Mouse (Mus musculus) intestine, embryonic 14.5 days (tissue): ENCODE results near the gene Galr2. TPM values are rescaled to one million over a fixed set of nuclear protein-coding genes. Genes with fewer than 3 reads are reported as not detected.

Experiments
- ATAC-seq: fragments of 200-750 bp; cut with Nextera tagmentation; replicated peaks from 2 replicates; pipeline ENCODE4 v1.8.0; 2017; ENCODE audit warnings: low read depth, moderate number of reproducible peaks, moderate TSS enrichment, moderate library complexity; ENCODE audit not compliant: low FRiP score, low TSS enrichment
- DNase-seq: peaks from one replicate; pipeline ENCODE4 v3.0.0-alpha.2; 2018; ENCODE audit warnings: low spot score
- H3K27ac ChIP-seq: fragments of 300-500 bp; sonication (generic); 2 replicates; pipeline ENCODE4 v1.5.1; 2014; ENCODE audit warnings: low read depth, mild to moderate bottlenecking, control low read depth
- H3K27me3 ChIP-seq: fragments of 300-500 bp; sonication (generic); replicated peaks from 2 replicates; pipeline ENCODE4 v1.6.1; 2014; ENCODE audit warnings: low read length, control low read depth; ENCODE audit not compliant: control insufficient read depth, insufficient read depth
- H3K36me3 ChIP-seq: fragments of 300-500 bp; sonication (generic); 2 replicates; pipeline ENCODE4 v1.6.1; 2014; ENCODE audit warnings: low read length, control low read depth; ENCODE audit not compliant: control insufficient read depth, insufficient read depth
- H3K4me1 ChIP-seq: fragments of 300-500 bp; sonication (generic); replicated peaks from 2 replicates; pipeline ENCODE4 v1.6.1; 2014; ENCODE audit warnings: low read length, control low read depth, mixed read lengths; ENCODE audit not compliant: control insufficient read depth, insufficient read depth
- H3K4me2 ChIP-seq: fragments of 300-500 bp; sonication (generic); 2 replicates; pipeline ENCODE4 v1.6.1; 2014; ENCODE audit warnings: low read length
- H3K4me3 ChIP-seq: fragments of 300-500 bp; sonication (generic); 2 replicates; pipeline ENCODE4 v1.5.1; 2014; ENCODE audit warnings: low read depth, low read length, control low read depth, mixed read lengths
- H3K9ac ChIP-seq: fragments of 300-500 bp; sonication (generic); 2 replicates; pipeline ENCODE4 v1.6.1; 2014; ENCODE audit warnings: mild to moderate bottlenecking, low read length
- H3K9me3 ChIP-seq: fragments of 300-500 bp; sonication (generic); 2 replicates; pipeline ENCODE4 v1.6.1; 2016; ENCODE audit warnings: low read length, control low read depth; ENCODE audit not compliant: control insufficient read depth
- WGBS: fragments of 180-500 bp; shearing (Covaris S2); extraction: QIAGEN DNeasy Blood & Tissue Kit; methylation state at CpG from one replicate; pipeline ENCODE4 v1.1.7; 2014; 5-methylcytosine and 5-hydroxymethylcytosine counted together
- polyA plus RNA-seq: library from polyadenylated mRNA; unstranded; fragments of >200 nt; fragmentation: Nextera tagmentation; extraction: Ambion mirVana; gene quantifications from 2 replicates; pipeline ENCODE4 v1.2.1, GENCODE M21; 2014

Galr2 gene
- polyA plus RNA-seq, 1 experiment from 2014 or later: 0.11 TPM

GRCm38 (mm10) chr11:116247502-116248222 is 33.1 kb upstream of the Galr2 start:
- ATAC-seq: no peak
- DNase-seq: no peak

GRCm38 (mm10) chr11:116250898-116251297 is 29.8 kb upstream of the Galr2 start:
- Histone ChIP-seq H3K27me3 (no peaks in the 10 kb centered on the region), H3K9ac (no peak overlapping the region), H3K36me3 (peaks cover 100% of the 10 kb centered on the region), H3K4me1 (no peaks in the 10 kb centered on the region), H3K27ac (no peak overlapping the region), H3K4me3 (no peak overlapping the region), H3K4me2 (no peak overlapping the region), H3K9me3 (no peaks in the 10 kb centered on the region)
- DNase-seq (no peak), ATAC-seq (no peak)
- WGBS: 88% methylated on average over 8 of the region's 8 CpGs

More at GRCm38 (mm10) chr11:116247502-116248222, 33.1 kb upstream of the Galr2 start:
- Histone ChIP-seq H3K4me1 (peaks cover 6% of the 10 kb centered on the region; the same call in 1 of the 2 replicates), H3K9ac (no peak overlapping the region), H3K27ac (no peak overlapping the region), H3K4me2 (no peak overlapping the region), H3K9me3 (no peaks in the 10 kb centered on the region), H3K36me3 (peaks cover 85% of the 10 kb centered on the region), H3K27me3 (no peaks in the 10 kb centered on the region), H3K4me3 (no peak overlapping the region)
- 76% methylated on average over 14 of the region's 14 CpGs for WGBS

DNA sequence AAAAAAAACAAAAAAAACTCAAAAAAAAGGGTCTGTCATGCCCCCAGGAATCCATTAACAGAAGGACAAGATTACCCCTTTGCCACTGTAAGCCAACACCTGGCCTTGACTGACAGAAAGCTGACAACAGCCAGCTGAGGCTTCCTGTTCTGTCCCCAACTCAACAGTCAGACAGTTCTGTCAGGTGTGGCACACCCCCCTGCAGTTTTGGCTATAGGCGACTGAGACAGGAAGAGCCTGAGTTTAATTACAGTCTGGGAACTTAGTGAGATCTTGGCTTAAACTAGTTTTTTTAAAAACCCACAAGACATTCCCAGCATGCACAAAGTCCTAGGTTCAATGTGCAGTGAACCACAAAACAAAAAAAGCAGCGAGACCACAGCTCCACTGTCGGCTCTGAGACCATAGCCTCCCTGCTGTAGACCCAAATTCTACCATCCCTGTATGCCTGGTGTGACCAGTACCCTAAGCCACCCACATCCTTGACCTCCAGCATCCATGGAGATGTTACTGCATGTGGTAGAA is 27.6 kb upstream of the Galr2 start:
- whole genome bisulfite sequencing: 89% methylated on average over 3 of the region's 3 CpGs
- DNase-seq (no peak), ATAC-seq (no peak)
- 0 out of 2 replicates have a peak, but pooled peaks cover 3% of the 10 kb centered on the region for H3K4me1 ChIP-seq
- no peak overlapping the region for H3K4me3 ChIP-seq
- H3K27ac ChIP-seq: no peak overlapping the region
- H3K4me2 ChIP-seq: no peak overlapping the region
- H3K9ac ChIP-seq: no peak overlapping the region
- H3K27me3 ChIP-seq: no peaks in the 10 kb centered on the region
- no peaks in the 10 kb centered on the region for H3K9me3 ChIP-seq
- peaks cover 98% of the 10 kb centered on the region for H3K36me3 ChIP-seq

DNA sequence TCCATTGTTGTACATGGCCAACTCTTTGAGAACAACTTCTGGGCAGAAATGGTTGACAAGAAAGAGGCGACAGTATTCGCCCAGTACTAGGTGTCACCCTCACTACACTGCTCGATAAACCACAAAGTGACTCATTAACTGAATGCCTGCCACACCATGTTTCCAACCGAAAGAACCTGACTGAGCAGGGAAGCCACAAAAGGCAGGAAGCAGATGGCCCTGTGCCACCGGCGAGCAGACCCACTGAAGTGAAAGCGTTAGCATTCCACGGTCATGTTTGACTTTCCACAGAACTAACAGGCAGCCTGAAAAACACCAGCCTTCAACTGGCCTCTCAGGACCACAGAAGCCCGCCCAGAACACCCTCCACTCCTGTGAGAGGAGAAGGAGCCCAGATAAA is 26.1 kb upstream of the Galr2 start:
- Histone ChIP-seq H3K4me3 (no peak overlapping the region), H3K4me2 (no peak overlapping the region), H3K4me1 (0 out of 2 replicates have a peak, but pooled peaks cover 3% of the 10 kb centered on the region), H3K36me3 (peaks cover 98% of the 10 kb centered on the region), H3K9ac (no peak overlapping the region), H3K9me3 (no peaks in the 10 kb centered on the region), H3K27me3 (no peaks in the 10 kb centered on the region), H3K27ac (no peak overlapping the region)
- WGBS: 82% methylated on average over 9 of the region's 9 CpGs
- DNase-seq (no peak), ATAC-seq (no peak)

- Histone ChIP-seq H3K4me3 (no peak overlapping the region), H3K36me3 (peaks cover 98% of the 10 kb centered on the region), H3K27me3 (no peaks in the 10 kb centered on the region), H3K9ac (no peak overlapping the region), H3K4me2 (no peak overlapping the region), H3K4me1 (0 out of 2 replicates have a peak, but pooled peaks cover 3% of the 10 kb centered on the region), H3K9me3 (no peaks in the 10 kb centered on the region), H3K27ac (no peak overlapping the region)
- WGBS: 80% methylated on average over 22 of the region's 22 CpGs
- no peak for DNase-seq
- ATAC-seq: no peak
These were observed 25.4 kb upstream of the Galr2 start for GRCm38 (mm10) chr11:116255090-116255981.

GRCm38 (mm10) chr11:116255982-116256675 is 24.6 kb upstream of the Galr2 start:
- no peaks in the 10 kb centered on the region for H3K27me3 ChIP-seq
- no peak overlapping the region for H3K9ac ChIP-seq
- no peak overlapping the region for H3K4me3 ChIP-seq
- H3K27ac ChIP-seq: no peak overlapping the region
- ATAC-seq (no peak), DNase-seq (no peak)
- H3K36me3 ChIP-seq: peaks cover 98% of the 10 kb centered on the region
- H3K4me1 ChIP-seq: 0 out of 2 replicates have a peak, but pooled peaks cover 3% of the 10 kb centered on the region
- no peak overlapping the region for H3K4me2 ChIP-seq
- 80% methylated on average over 9 of the region's 9 CpGs for WGBS
- H3K9me3 ChIP-seq: no peaks in the 10 kb centered on the region

GRCm38 (mm10) chr11:116259461-116259860 is 21.3 kb upstream of the Galr2 start:
- no peak overlapping the region for H3K4me2 ChIP-seq
- no peaks in the 10 kb centered on the region for H3K9me3 ChIP-seq
- no peaks in the 10 kb centered on the region for H3K27me3 ChIP-seq
- H3K9ac ChIP-seq: no peak overlapping the region
- DNase-seq: no peak
- peaks cover 98% of the 10 kb centered on the region for H3K36me3 ChIP-seq
- no peak for ATAC-seq
- no peak overlapping the region for H3K27ac ChIP-seq
- H3K4me1 ChIP-seq: 0 out of 2 replicates have a peak, but pooled peaks cover 3% of the 10 kb centered on the region
- no peak overlapping the region for H3K4me3 ChIP-seq
- 82% methylated on average over 8 of the region's 8 CpGs for WGBS

DNA sequence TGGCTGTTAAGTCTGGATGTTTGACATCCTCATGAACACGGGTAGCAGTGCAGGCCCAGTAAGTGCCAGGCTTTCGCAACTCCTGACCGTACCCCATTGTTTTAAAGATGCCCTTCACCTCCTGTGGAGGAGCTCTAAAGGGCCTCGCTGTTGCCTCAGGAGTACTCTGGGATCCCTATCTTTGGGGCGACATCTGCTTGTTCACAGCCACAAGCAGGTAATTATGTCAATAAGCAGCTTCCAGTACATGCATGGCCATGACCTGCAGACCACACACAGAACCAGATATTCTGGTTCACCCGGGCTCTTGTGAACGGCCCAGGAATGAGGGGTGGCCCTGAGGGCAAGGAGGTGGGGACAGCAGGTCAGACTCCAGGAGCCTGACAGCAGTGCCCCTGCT is 20.5 kb upstream of the Galr2 start:
- Histone ChIP-seq H3K9ac (no peak overlapping the region), H3K27ac (no peak overlapping the region), H3K9me3 (no peaks in the 10 kb centered on the region), H3K4me2 (no peak overlapping the region), H3K27me3 (no peaks in the 10 kb centered on the region), H3K4me1 (0 out of 2 replicates have a peak, but pooled peaks cover 3% of the 10 kb centered on the region), H3K36me3 (peaks cover 97% of the 10 kb centered on the region), H3K4me3 (no peak overlapping the region)
- DNase-seq: no peak
- 83% methylated on average over 7 of the region's 7 CpGs for WGBS
- ATAC-seq: no peak
